Mouse (Mus musculus): ENCODE measurements around the gene Keg1. TPM values are rescaled to one million over a fixed set of nuclear protein-coding genes. Genes with fewer than 3 reads are reported as not detected.
"Not testable (repeated sequence)": the region's sequence is repeated elsewhere in the genome, so short reads cannot be mapped to it uniquely, and the experiment has no call there.

Keg1 gene
- polyA plus RNA-seq (2014; fragmentation: Nextera tagmentation; extraction: Ambion mirVana), result not detected in 2 replicates

DNA sequence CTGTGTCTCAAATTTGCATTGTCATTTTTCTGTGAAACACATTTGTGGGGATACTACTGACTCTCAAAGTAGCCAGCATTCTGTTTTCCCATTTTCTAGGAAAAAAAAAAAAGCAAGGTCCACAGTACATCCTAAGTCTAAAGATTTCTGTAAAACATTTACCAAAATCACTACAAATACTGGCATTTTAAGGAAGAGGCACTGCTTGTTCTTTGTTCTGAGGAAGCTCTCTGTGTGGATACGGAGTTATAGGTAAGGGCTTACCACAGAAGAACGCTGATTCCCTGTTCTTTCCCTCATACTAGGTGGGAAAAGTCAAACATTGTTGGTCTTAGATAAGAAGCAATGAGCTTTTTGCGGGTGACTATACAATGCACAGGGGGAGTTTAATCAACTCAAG is at the start of gene Keg1:
Gene Keg1 (plus strand): TSS at position 197 of the 400 bp plus-strand sequence.
- H3K27ac ChIP-seq (ENCODE audit: low read length), result no peak within 1 kb of the TSS
- no peaks in the 10 kb centered on the region for H3K9me3 ChIP-seq (ENCODE audit: control insufficient read depth, low read depth, low read length)
- H3K9ac ChIP-seq (replicated peaks; ENCODE audit: low read depth, low read length), result no peak within 1 kb of the TSS
- ATAC-seq (ENCODE audit: insufficient number of reproducible peaks, insufficient read depth, low FRiP score, low read depth), result no peak
- H3K4me1 ChIP-seq (ENCODE audit: control insufficient read depth, insufficient read depth, low read length), result no peaks in the 10 kb centered on the region
- 60% methylated on average over 3 of the region's 3 CpGs for WGBS
- H3K4me2 ChIP-seq (replicated peaks; ENCODE audit: low read depth, low read length), result no peak within 1 kb of the TSS
- H3K4me3 ChIP-seq (ENCODE audit: low read depth, low read length), result no peak within 1 kb of the TSS
- no peaks in the 10 kb centered on the region for H3K36me3 ChIP-seq (ENCODE audit: control insufficient read depth, insufficient read depth, low read length)
- H3K27me3 ChIP-seq (ENCODE audit: control insufficient read depth, insufficient read depth, low read length), result no peaks in the 10 kb centered on the region

DNA sequence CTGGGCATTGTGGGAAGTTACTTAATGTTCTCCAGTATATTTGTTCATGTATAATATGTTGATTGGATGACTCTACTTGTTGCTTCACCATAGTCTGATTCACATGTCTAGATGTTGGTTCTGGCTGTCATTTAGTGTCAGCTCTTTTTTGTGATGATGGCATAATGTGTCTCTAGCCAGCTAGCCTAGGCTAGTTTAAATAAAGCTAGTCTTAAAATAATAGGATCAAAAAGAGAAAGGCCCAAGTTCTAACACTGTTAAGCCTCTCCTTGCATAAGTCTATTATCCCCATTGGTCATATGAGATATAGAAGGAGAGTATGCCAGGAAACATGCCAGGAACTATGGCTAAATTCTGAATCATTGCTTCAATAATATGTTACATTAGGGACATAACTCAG is 46.1 kb upstream of the Keg1 start:
- H3K9ac ChIP-seq (replicated peaks; ENCODE audit: low read depth, low read length), result no peak overlapping the region
- no peak for ATAC-seq (ENCODE audit: insufficient number of reproducible peaks, insufficient read depth, low FRiP score, low read depth)
- no peak overlapping the region for H3K4me2 ChIP-seq (replicated peaks; ENCODE audit: low read depth, low read length)
- H3K4me1 ChIP-seq (ENCODE audit: control insufficient read depth, insufficient read depth, low read length), result no peaks in the 10 kb centered on the region
- no peak overlapping the region for H3K27ac ChIP-seq (ENCODE audit: low read length)
- H3K9me3 ChIP-seq (ENCODE audit: control insufficient read depth, low read depth, low read length), result no peaks in the 10 kb centered on the region
- H3K27me3 ChIP-seq (ENCODE audit: control insufficient read depth, insufficient read depth, low read length), result no peaks in the 10 kb centered on the region
- H3K36me3 ChIP-seq (ENCODE audit: control insufficient read depth, insufficient read depth, low read length), result no peaks in the 10 kb centered on the region
- no peak overlapping the region for H3K4me3 ChIP-seq (ENCODE audit: low read depth, low read length)

DNA sequence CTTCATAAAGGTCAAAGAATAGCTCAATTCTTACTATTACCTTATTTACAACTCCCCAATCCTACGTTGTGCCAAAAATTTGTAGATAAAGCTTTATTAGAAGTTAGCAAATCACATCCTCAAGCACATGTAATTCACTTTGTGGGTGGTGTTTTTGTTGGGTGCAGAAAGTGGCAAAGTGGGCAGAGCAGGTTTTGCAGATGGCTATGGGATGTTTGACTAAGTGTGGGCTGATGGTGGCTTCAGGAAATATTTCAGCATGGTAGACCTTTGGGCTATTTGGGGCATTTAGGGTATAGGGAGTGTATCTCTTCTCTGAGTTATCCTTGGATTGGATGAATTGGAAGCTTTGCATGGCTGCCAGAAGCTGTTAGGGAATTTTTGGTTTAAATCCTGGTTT is 29.4 kb upstream of the Keg1 start:
- Histone ChIP-seq H3K9me3 (ENCODE audit: control insufficient read depth, low read depth, low read length) (no peaks in the 10 kb centered on the region), H3K4me1 (ENCODE audit: control insufficient read depth, insufficient read depth, low read length) (no peaks in the 10 kb centered on the region), H3K4me2 (replicated peaks; ENCODE audit: low read depth, low read length) (no peak overlapping the region), H3K36me3 (ENCODE audit: control insufficient read depth, insufficient read depth, low read length) (no peaks in the 10 kb centered on the region), H3K4me3 (ENCODE audit: low read depth, low read length) (no peak overlapping the region), H3K27me3 (ENCODE audit: control insufficient read depth, insufficient read depth, low read length) (no peaks in the 10 kb centered on the region), H3K27ac (ENCODE audit: low read length) (no peak overlapping the region), H3K9ac (replicated peaks; ENCODE audit: low read depth, low read length) (no peak overlapping the region)
- 77% methylated on average over 1 of the region's 1 CpGs for WGBS
- no peak for ATAC-seq (ENCODE audit: insufficient number of reproducible peaks, insufficient read depth, low FRiP score, low read depth)

DNA sequence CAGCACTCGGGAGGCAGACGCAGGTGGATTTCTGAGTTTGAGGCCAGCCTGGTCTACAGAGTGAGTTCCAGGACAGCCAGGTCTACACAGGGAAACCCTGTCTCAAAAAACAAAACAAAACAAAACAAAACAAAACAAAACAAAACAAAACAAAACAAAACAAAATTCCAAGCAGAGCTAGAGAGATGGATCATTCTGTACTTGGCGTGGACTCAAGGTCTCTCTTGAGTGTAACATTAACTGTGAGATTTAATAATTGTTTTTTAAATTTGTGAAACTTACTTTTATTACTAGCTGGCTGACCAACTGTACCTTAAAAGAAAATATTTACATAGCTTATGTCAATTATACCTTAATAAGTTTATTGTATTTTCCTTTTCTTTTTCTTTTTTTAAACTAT is 27.0 kb upstream of the Keg1 start:
- not testable (repeated sequence) for H3K4me3 ChIP-seq (ENCODE audit: low read depth, low read length); H3K4me2 ChIP-seq (replicated peaks; ENCODE audit: low read depth, low read length); H3K27ac ChIP-seq (ENCODE audit: low read length); H3K27me3 ChIP-seq (ENCODE audit: control insufficient read depth, insufficient read depth, low read length); H3K9me3 ChIP-seq (ENCODE audit: control insufficient read depth, low read depth, low read length); ATAC-seq (ENCODE audit: insufficient number of reproducible peaks, insufficient read depth, low FRiP score, low read depth); H3K4me1 ChIP-seq (ENCODE audit: control insufficient read depth, insufficient read depth, low read length); H3K36me3 ChIP-seq (ENCODE audit: control insufficient read depth, insufficient read depth, low read length); H3K9ac ChIP-seq (replicated peaks; ENCODE audit: low read depth, low read length)
- 92% methylated on average over 3 of the region's 3 CpGs for WGBS

DNA sequence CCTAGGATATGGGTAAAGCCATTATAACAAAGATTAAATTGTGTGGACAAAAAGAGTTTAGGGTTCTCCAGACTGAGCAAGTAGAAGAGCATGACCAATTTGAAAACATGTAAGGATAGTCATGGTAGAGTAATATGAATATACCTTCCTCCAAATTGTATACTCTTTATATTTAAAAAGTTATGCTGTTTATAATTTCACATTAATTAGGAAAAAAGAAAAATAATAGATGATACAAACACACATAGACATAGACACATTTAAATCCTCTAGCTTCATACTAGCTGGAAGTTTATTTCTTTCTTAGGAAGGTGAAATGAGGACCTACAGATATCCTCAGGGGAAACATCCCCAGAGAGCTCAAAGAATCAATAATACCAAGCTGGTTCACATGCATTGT is 25.4 kb upstream of the Keg1 start, which contains the start of gene Olfr1442:
Gene Olfr1442 (plus strand): TSS at position 301 of the 400 bp plus-strand sequence.
- Histone ChIP-seq H3K4me2 (replicated peaks; ENCODE audit: low read depth, low read length) (no peak within 1 kb of the TSS), H3K27me3 (ENCODE audit: control insufficient read depth, insufficient read depth, low read length) (no peaks in the 10 kb centered on the region), H3K36me3 (ENCODE audit: control insufficient read depth, insufficient read depth, low read length) (no peaks in the 10 kb centered on the region), H3K4me1 (ENCODE audit: control insufficient read depth, insufficient read depth, low read length) (no peaks in the 10 kb centered on the region), H3K9me3 (ENCODE audit: control insufficient read depth, low read depth, low read length) (no peaks in the 10 kb centered on the region), H3K27ac (ENCODE audit: low read length) (no peak within 1 kb of the TSS), H3K4me3 (ENCODE audit: low read depth, low read length) (no peak within 1 kb of the TSS), H3K9ac (replicated peaks; ENCODE audit: low read depth, low read length) (no peak within 1 kb of the TSS)
- ATAC-seq (ENCODE audit: insufficient number of reproducible peaks, insufficient read depth, low FRiP score, low read depth), result no peak

DNA sequence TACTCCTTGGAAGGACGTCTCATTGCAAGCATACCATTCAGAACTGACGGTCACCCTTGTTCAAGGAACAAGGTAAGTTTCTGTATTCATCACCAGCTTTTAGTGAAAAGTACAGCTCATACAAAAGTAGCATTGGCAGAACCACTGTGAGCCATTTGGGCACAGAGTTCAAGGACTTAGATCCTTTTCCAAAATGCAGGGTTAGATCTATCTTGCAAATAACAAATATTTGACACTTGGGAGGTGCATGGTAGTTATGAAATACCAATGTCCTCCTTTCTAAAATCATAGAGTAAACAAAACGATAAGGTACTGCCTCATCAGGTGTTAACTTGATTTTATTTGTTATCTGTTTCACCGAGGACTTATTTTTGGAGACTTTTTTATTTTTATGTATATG is 24.5 kb upstream of the Keg1 start:
- Histone ChIP-seq H3K4me3 (ENCODE audit: low read depth, low read length) (no peak overlapping the region), H3K4me2 (replicated peaks; ENCODE audit: low read depth, low read length) (no peak overlapping the region), H3K27ac (ENCODE audit: low read length) (no peak overlapping the region), H3K9ac (replicated peaks; ENCODE audit: low read depth, low read length) (no peak overlapping the region), H3K9me3 (ENCODE audit: control insufficient read depth, low read depth, low read length) (no peaks in the 10 kb centered on the region), H3K36me3 (ENCODE audit: control insufficient read depth, insufficient read depth, low read length) (no peaks in the 10 kb centered on the region), H3K27me3 (ENCODE audit: control insufficient read depth, insufficient read depth, low read length) (no peaks in the 10 kb centered on the region), H3K4me1 (ENCODE audit: control insufficient read depth, insufficient read depth, low read length) (no peaks in the 10 kb centered on the region)
- no peak for ATAC-seq (ENCODE audit: insufficient number of reproducible peaks, insufficient read depth, low FRiP score, low read depth)
- WGBS, result 83% methylated on average over 4 of the region's 4 CpGs

DNA sequence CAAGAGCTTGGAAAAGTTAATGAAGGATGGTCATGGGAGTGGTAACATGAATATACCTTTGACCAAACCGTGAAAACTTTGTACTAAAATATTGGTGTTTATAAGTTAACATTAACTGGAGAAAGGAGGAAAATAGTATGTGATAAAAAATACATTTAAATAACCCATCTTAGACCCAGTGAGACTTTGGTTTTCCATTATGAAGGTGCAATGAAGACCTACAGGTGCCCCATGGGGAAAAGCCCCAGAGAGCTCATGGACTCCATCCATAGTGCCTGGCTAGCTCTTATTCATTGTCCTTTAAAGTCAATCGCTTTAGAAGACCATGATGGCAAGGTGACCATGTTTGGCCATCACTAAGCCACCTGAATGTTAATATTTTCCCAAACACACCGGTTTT is 17.8 kb upstream of the Keg1 start, which contains the start of gene Olfr1443:
Gene Olfr1443 (plus strand): TSS at position 301 of the 400 bp plus-strand sequence.
- ATAC-seq (ENCODE audit: insufficient number of reproducible peaks, insufficient read depth, low FRiP score, low read depth), result no peak
- Histone ChIP-seq H3K4me2 (replicated peaks; ENCODE audit: low read depth, low read length) (no peak within 1 kb of the TSS), H3K9ac (replicated peaks; ENCODE audit: low read depth, low read length) (no peak within 1 kb of the TSS), H3K9me3 (ENCODE audit: control insufficient read depth, low read depth, low read length) (no peaks in the 10 kb centered on the region), H3K27me3 (ENCODE audit: control insufficient read depth, insufficient read depth, low read length) (no peaks in the 10 kb centered on the region), H3K4me3 (ENCODE audit: low read depth, low read length) (no peak within 1 kb of the TSS), H3K4me1 (ENCODE audit: control insufficient read depth, insufficient read depth, low read length) (no peaks in the 10 kb centered on the region), H3K27ac (ENCODE audit: low read length) (no peak within 1 kb of the TSS), H3K36me3 (ENCODE audit: control insufficient read depth, insufficient read depth, low read length) (no peaks in the 10 kb centered on the region)
- 65% methylated on average over 3 of the region's 3 CpGs for WGBS

DNA sequence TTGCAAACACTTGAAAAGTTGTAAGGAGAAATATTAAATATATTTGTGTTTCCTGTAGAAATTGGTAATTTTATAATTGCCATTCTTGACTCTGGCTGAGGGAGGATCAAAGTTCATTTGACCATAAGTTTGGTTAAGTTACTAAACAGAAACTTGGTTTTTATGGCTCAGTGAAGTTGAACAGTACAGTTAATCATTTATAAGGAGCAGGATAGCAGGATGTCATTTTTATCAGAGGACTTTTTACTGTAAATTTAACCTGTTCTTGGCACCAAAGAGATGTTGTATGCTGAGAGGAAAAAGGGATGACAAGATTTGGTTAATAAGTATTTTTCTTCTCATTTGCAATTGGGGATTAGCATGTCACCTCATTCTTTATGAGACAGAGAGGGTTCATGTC is 10.9 kb upstream of the Keg1 start:
- Histone ChIP-seq H3K4me2 (replicated peaks; ENCODE audit: low read depth, low read length) (no peak overlapping the region), H3K4me3 (ENCODE audit: low read depth, low read length) (no peak overlapping the region), H3K4me1 (ENCODE audit: control insufficient read depth, insufficient read depth, low read length) (no peaks in the 10 kb centered on the region), H3K9ac (replicated peaks; ENCODE audit: low read depth, low read length) (no peak overlapping the region), H3K9me3 (ENCODE audit: control insufficient read depth, low read depth, low read length) (no peaks in the 10 kb centered on the region), H3K27ac (ENCODE audit: low read length) (no peak overlapping the region), H3K27me3 (ENCODE audit: control insufficient read depth, insufficient read depth, low read length) (no peaks in the 10 kb centered on the region), H3K36me3 (ENCODE audit: control insufficient read depth, insufficient read depth, low read length) (no peaks in the 10 kb centered on the region)
- no peak for ATAC-seq (ENCODE audit: insufficient number of reproducible peaks, insufficient read depth, low FRiP score, low read depth)

DNA sequence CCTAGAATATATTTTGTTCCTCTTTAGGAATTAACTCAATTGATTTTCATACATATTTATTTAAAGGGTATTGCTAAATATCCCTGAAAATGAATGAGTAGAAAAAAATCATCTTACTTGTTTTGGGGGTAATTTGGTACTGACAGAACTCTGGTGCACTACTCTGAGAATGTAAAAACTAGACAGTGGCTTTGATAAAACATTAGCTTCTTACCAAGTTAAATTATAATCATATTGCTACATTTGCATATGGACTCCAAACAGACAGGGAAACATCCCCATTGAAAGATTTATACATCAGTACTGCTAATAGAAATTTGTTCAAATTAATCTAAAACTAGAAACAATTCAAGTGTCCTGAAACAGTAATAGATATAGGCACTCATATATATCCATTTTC is 10.4 kb upstream of the Keg1 start:
- H3K9me3 ChIP-seq (ENCODE audit: control insufficient read depth, low read depth, low read length), result no peaks in the 10 kb centered on the region
- no peaks in the 10 kb centered on the region for H3K27me3 ChIP-seq (ENCODE audit: control insufficient read depth, insufficient read depth, low read length)
- no peaks in the 10 kb centered on the region for H3K36me3 ChIP-seq (ENCODE audit: control insufficient read depth, insufficient read depth, low read length)
- no peaks in the 10 kb centered on the region for H3K4me1 ChIP-seq (ENCODE audit: control insufficient read depth, insufficient read depth, low read length)
- ATAC-seq (ENCODE audit: insufficient number of reproducible peaks, insufficient read depth, low FRiP score, low read depth), result no peak
- H3K27ac ChIP-seq (ENCODE audit: low read length), result no peak overlapping the region
- no peak overlapping the region for H3K9ac ChIP-seq (replicated peaks; ENCODE audit: low read depth, low read length)
- no peak overlapping the region for H3K4me2 ChIP-seq (replicated peaks; ENCODE audit: low read depth, low read length)
- no peak overlapping the region for H3K4me3 ChIP-seq (ENCODE audit: low read depth, low read length)
